In genomic region chr1:129169936-129170335, GRCm38 (mm10) we compare ENCODE assay signal across 15 mouse cellular contexts.
A peak's percentile ranks its signal among the peaks of the same experiment; 100 is the strongest.
DNase-seq lines count a peak whose midpoint lies in the region.
"Had no signal": no experiment of that assay in that cellular context is flagged by ENCODE, and none has a peak within 500 bp of the region (broad histone marks: within the 10 kb centered on the region; RNA-seq: fewer than 3 reads in every experiment).

No protein-coding gene starts in this region.

- peak; percentile 85 for DNase-seq in brain, adult 2 months (ENCODE audit: low read depth, low spot score)
- DNase-seq in frontal cortex, postnatal 25 days (ENCODE audit: low spot score in 2 of 2) = peak; percentile 13 to 19
- DNase-seq in layer of hippocampus, adult 9-11 months = peak; percentile 78
- DNase-seq in left cerebral cortex, postnatal 14 days (ENCODE audit: low spot score in 2 of 2) = peak; percentile 18 to 39
- no peak for DNase-seq in heart, adult 8-10 months (ENCODE audit: low spot score)
- no peak for DNase-seq in retina, postnatal 1 day
- DNase-seq in Muller cell, postnatal 12 days (ENCODE audit: inconsistent ontology term) = no peak
- DNase-seq: adrenal gland, adult 2 months; cerebellum, adult 9-11 months; gastrocnemius, adult 2 months; heart, postnatal 10 days; kidney, postnatal 36 days; liver, embryonic 13.5 days; lung, embryonic 14.5 days; thymus, postnatal 14 days had no signal

- intact Hi-C loops in left cerebral cortex, postnatal 14 days (cut with DNase I) = no loop called here

Comparison
In these comparisons a context has a peak if more than half of its experiments do, and no peak if none do; other contexts are left out.
1. DNase-seq: peak in brain, adult 2 months (single experiment), frontal cortex, postnatal 25 days (2 of 2), layer of hippocampus, adult 9-11 months (single experiment) and left cerebral cortex, postnatal 14 days (2 of 2); none in heart, adult 8-10 months (single experiment), retina, postnatal 1 day (single experiment) and Muller cell, postnatal 12 days (single experiment).